Mouse (Mus musculus) lung, embryonic 14.5 days (tissue): ENCODE measurements around the gene Tmco3. TPM values are rescaled to one million over a fixed set of nuclear protein-coding genes. Genes with fewer than 3 reads are reported as not detected.

Experiments
- ATAC-seq: fragments of 200-750 bp; cut with Nextera tagmentation; 2 replicates; pipeline ENCODE4 v1.8.0; 2017; ENCODE audit warnings: mild to moderate bottlenecking, moderate TSS enrichment, moderate library complexity; ENCODE audit not compliant: insufficient read depth
- DNase-seq: peaks from one replicate; pipeline ENCODE4 v3.0.0-alpha.2; 2015
- H3K27ac ChIP-seq: fragments of 300-500 bp; sonication (generic); 2 replicates; pipeline ENCODE4 v1.5.1; 2014; ENCODE audit warnings: low read depth, mild to moderate bottlenecking, moderate library complexity
- H3K27me3 ChIP-seq: fragments of 300-500 bp; sonication (generic); 2 replicates; pipeline ENCODE4 v1.6.1; 2014; ENCODE audit warnings: low read length, control low read depth; ENCODE audit not compliant: insufficient read depth
- H3K36me3 ChIP-seq: fragments of 300-500 bp; sonication (generic); 2 replicates; pipeline ENCODE4 v1.6.1; 2014; ENCODE audit warnings: control low read depth; ENCODE audit not compliant: insufficient read depth
- H3K4me1 ChIP-seq: fragments of 300-500 bp; sonication (generic); 2 replicates; pipeline ENCODE4 v1.6.1; 2014; ENCODE audit warnings: antibody characterized with exemption, control low read depth; ENCODE audit not compliant: insufficient read depth
- H3K4me2 ChIP-seq: fragments of 300-500 bp; sonication (generic); 2 replicates; pipeline ENCODE4 v1.6.1; 2014; ENCODE audit warnings: mild to moderate bottlenecking
- H3K4me3 ChIP-seq: fragments of 300-500 bp; sonication (generic); 2 replicates; pipeline ENCODE4 v1.5.1; 2014; ENCODE audit warnings: low read depth, low read length
- H3K9ac ChIP-seq: fragments of 300-500 bp; sonication (generic); 2 replicates; pipeline ENCODE4 v1.6.1; 2014
- H3K9me3 ChIP-seq: fragments of 300-500 bp; sonication (generic); 2 replicates; pipeline ENCODE4 v1.6.1; 2016; ENCODE audit warnings: low read depth, low read length, control low read depth
- CTCF ChIP-seq: IDR thresholded peaks from 2 replicates; pipeline ENCODE4 v1.5.1; 2016; ENCODE audit warnings: antibody characterized with exemption, low read depth
- WGBS: fragments of 180-500 bp; shearing (Covaris S2); extraction: QIAGEN DNeasy Blood & Tissue Kit; methylation state at CpG from one replicate; pipeline ENCODE4 v1.1.7; 2014; 5-methylcytosine and 5-hydroxymethylcytosine counted together
- polyA plus RNA-seq: library from polyadenylated mRNA; unstranded; fragments of >200 nt; fragmentation: Nextera tagmentation; extraction: Ambion mirVana; gene quantifications from 2 replicates; pipeline ENCODE4 v1.2.1, GENCODE M21; 2014

Gene Tmco3
- polyA plus RNA-seq, 1 experiment from 2014 or later = 44.0 TPM

DNA sequence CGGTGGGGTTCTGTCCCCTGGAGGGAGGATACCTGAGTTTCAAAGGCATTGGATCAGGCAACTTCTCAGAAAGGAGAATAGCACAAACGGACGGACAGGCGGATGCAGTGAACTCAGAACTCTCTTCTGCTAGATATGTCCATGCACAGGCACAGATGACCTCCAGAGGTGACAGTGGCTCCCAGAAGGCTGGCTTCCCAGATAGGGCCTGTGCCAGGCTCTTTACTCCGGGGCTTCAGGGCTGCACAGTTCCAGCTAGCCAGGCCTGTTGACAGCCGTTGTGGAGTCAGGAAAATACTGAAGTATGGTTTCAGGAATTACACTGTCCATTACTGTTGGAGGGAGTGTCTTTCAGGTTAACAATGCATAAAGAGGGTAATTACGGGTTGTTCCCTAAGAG lies 62.1 kb downstream of the Tmco3 start:
- no peak for TF ChIP-seq CTCF
- peaks cover 98% of the 10 kb centered on the region for H3K36me3 ChIP-seq
- ATAC-seq = no peak
- no peaks in the 10 kb centered on the region for H3K4me1 ChIP-seq
- no peak overlapping the region for H3K4me2 ChIP-seq
- H3K27ac ChIP-seq = no peak overlapping the region
- no peak overlapping the region for H3K4me3 ChIP-seq
- DNase-seq = no peak
- no peak overlapping the region for H3K9ac ChIP-seq
- no peaks in the 10 kb centered on the region for H3K9me3 ChIP-seq
- no peaks in the 10 kb centered on the region for H3K27me3 ChIP-seq
- WGBS = 88% methylated on average over 7 of the region's 7 CpGs

DNA sequence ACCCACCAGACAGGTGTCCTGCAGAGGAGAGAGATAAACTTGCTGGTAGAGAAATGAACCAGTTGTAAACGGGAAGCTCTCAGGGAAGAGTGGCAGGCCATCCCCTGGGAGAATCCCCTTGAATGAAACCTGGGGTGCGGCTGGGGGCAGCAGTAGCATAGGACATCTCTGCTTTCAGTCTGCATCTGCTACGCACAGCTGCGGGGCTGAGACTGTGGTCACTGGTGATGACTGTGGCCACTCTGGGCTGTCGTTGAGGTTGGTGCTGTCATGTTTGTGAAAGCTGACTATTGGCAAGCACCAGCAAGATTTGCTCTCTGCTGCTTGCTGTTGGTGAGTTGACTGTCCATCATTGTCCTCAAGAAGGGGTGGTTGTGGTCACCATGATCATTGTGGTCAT lies 63.6 kb downstream of the Tmco3 start:
- ATAC-seq (no peak), DNase-seq (no peak)
- H3K9ac ChIP-seq = no peak overlapping the region
- no peaks in the 10 kb centered on the region for H3K4me1 ChIP-seq
- H3K4me3 ChIP-seq = no peak overlapping the region
- no peaks in the 10 kb centered on the region for H3K9me3 ChIP-seq
- no peak overlapping the region for H3K27ac ChIP-seq
- H3K4me2 ChIP-seq = no peak overlapping the region
- H3K36me3 ChIP-seq = peaks cover 98% of the 10 kb centered on the region
- H3K27me3 ChIP-seq = no peaks in the 10 kb centered on the region
- TF ChIP-seq CTCF = no peak
- 84% methylated on average over 5 of the region's 5 CpGs for WGBS

DNA sequence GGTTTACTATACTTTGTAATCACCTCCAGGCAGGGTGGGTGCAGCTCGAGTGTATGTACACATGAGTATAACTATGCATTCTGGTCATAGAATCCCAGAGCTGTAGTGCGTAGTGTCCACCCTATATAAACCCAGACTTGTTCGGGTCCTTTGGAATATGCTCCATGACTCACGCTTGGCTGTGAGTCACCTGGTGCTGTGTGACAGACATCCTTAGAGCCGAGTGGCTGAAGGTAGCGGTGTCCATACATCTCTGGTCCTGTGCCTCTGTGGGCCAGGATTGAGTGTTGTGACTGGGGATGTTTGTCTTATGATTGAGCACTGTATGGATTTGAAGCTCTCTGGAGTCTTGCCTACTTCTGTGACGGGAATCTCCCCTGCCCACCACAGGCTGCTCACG lies 64.6 kb downstream of the Tmco3 start:
- Histone ChIP-seq H3K9ac (no peak overlapping the region), H3K4me3 (no peak overlapping the region), H3K4me2 (no peak overlapping the region), H3K4me1 (no peaks in the 10 kb centered on the region), H3K9me3 (no peaks in the 10 kb centered on the region), H3K27ac (no peak overlapping the region), H3K27me3 (no peaks in the 10 kb centered on the region), H3K36me3 (peaks cover 98% of the 10 kb centered on the region)
- 85% methylated on average over 8 of the region's 8 CpGs for WGBS
- ATAC-seq = no peak
- no peak for TF ChIP-seq CTCF
- no peak for DNase-seq

DNA sequence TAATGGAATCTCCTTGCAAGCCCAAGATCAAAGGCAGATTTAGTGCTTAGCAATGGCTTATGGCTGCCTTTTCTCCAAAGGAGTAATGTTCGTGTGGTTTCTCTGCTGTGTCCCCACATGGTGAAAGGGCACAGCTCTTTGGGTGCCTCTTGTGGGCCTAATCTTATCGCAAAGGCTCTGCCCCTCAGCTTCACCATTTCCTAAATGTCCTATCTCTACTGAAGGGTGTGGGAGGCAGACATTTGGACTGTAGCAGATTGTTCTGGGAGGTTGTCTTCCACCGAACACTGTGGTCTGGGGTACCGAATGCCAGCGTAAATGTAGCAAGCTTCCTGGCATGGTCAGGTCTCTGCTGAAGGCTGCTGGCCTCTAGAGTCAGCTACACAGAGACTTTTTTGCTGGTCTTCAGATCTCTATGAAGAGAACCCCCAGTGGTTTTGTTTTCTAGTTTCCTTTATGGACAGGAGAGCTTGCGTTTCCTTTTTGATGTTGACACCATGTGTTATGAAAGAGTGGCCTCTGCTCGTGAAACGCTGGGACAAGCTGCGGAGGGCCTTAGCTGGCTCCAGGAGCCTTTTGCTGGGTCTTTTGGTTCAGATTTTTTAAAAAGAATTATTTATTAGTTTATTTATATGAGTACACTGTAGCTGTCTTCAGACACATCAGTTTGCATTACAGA lies 65.3 kb downstream of the Tmco3 start:
- TF ChIP-seq CTCF = no peak
- Histone ChIP-seq H3K9me3 (no peaks in the 10 kb centered on the region), H3K27me3 (no peaks in the 10 kb centered on the region), H3K4me1 (no peaks in the 10 kb centered on the region), H3K27ac (no peak overlapping the region), H3K36me3 (peaks cover 98% of the 10 kb centered on the region), H3K4me3 (no peak overlapping the region), H3K9ac (no peak overlapping the region), H3K4me2 (no peak overlapping the region)
- ATAC-seq = no peak
- DNase-seq = no peak
- whole genome bisulfite sequencing = 80% methylated on average over 9 of the region's 9 CpGs

DNA sequence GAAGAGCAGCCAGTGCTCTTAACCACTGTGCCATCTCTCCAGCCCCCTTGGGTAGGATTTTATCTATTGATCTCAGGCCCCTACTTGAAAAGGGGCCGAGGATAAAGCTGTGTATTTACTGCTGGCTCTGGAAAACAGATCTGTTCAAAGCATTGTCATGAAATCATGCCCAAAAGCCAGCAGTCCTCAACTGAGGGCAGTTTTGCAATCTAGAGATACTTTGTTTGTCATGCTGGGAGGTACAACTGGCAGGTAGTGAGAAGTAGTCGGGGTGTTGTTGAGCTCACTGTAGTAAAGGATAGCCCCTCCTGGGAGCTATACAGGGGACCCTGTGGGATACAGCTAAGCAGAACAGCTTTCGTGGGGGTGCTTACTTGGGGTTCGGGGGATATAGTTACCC lies 65.9 kb downstream of the Tmco3 start:
- H3K9me3 ChIP-seq = no peaks in the 10 kb centered on the region
- H3K27me3 ChIP-seq = no peaks in the 10 kb centered on the region
- H3K4me3 ChIP-seq = no peak overlapping the region
- no peak for DNase-seq
- H3K36me3 ChIP-seq = peaks cover 99% of the 10 kb centered on the region
- 77% methylated on average over 4 of the region's 4 CpGs for WGBS
- H3K4me1 ChIP-seq = no peaks in the 10 kb centered on the region
- H3K27ac ChIP-seq = no peak overlapping the region
- no peak for TF ChIP-seq CTCF
- no peak for ATAC-seq
- H3K9ac ChIP-seq = no peak overlapping the region
- no peak overlapping the region for H3K4me2 ChIP-seq

DNA sequence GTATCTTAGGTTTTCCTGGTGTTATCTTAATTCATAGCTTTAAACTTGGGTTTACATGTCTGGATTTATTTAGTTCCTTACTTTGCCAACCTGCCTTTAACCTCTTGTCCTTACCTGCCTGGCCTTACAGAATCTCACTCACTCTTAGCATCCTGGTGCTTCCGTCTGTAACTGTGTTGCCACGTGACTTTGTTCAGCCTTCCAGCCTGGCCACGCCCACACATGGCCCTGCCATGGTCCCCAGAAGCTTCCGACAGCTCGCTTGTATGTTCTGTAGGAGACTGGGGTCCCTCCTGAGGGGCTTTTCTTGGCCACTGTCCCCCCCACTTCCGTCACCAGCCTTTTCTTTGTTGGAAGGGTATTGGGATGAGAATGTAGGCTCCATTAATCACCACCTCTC lies 68.2 kb downstream of the Tmco3 start:
- Histone ChIP-seq H3K27me3 (no peaks in the 10 kb centered on the region), H3K9me3 (no peaks in the 10 kb centered on the region), H3K4me1 (no peaks in the 10 kb centered on the region), H3K4me3 (no peak overlapping the region), H3K9ac (no peak overlapping the region), H3K27ac (no peak overlapping the region), H3K36me3 (peaks cover 99% of the 10 kb centered on the region), H3K4me2 (no peak overlapping the region)
- TF ChIP-seq CTCF = no peak
- no peak for DNase-seq
- WGBS = 78% methylated on average over 6 of the region's 6 CpGs
- ATAC-seq = no peak

DNA sequence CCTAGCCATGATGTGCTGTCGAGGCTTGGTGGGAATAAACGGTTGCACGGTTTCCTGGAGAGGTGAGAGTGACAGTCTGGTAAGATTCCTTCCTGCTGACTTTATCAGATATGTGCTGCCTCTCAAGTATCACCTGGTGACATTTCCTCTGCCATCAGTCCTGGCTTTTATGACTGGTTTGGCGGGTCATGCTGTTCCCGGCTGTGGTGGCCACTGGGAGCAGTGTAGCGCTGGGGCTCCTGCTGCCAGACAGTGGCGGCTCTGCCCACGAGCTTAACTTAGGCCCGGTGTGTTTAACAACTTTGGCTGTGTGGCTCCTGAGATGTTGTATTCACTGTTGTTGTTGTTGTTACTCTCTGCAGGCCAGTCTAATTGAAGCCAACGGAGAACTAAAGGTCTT lies 68.7 kb downstream of the Tmco3 start:
- TF ChIP-seq CTCF = peak; percentile 15; the same call in 1 of the 2 replicates
- Histone ChIP-seq H3K4me2 (no peak overlapping the region), H3K9ac (no peak overlapping the region), H3K36me3 (peaks cover 99% of the 10 kb centered on the region), H3K4me1 (no peaks in the 10 kb centered on the region), H3K4me3 (no peak overlapping the region), H3K27me3 (no peaks in the 10 kb centered on the region), H3K9me3 (no peaks in the 10 kb centered on the region), H3K27ac (no peak overlapping the region)
- ATAC-seq = no peak
- 70% methylated on average over 10 of the region's 10 CpGs for WGBS
- no peak for DNase-seq
